Mouse (Mus musculus): ENCODE results near the gene Hmg20a. TPM values are rescaled to one million over a fixed set of nuclear protein-coding genes. Genes with fewer than 3 reads are reported as not detected.

The Hmg20a gene
- polyA plus RNA-seq, 1 experiment from 2014 or later = 94.3 TPM

DNA sequence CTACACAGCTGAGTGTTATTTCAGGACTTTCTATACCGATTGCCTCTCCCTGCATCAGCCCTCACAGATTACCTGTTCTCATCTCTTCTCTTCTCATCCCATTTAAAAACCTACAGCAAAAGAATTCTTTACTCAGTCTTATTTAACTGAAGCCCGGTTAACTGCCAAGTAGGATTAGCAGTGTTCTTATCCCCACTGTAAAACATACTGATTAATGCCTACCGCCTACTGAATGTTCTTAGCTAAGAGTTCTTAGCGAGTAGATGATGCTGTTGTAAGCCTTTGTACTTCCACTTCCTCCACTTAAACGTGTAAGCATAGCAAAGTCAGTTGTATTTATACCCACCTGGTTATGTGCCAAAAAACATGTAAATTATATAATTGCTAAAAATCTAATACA lies 42.6 kb downstream of the Hmg20a start:
- ATAC-seq (ENCODE audit: low FRiP score, low TSS enrichment) = no peak
- no peak overlapping the region for H3K9ac ChIP-seq (replicated peaks; ENCODE audit: low read length)
- DNase-seq = no peak
- no peak overlapping the region for H3K4me3 ChIP-seq (replicated peaks; ENCODE audit: low read depth, low read length)
- peaks cover 6% of the 10 kb centered on the region for H3K4me1 ChIP-seq (ENCODE audit: control insufficient read depth, insufficient read depth, low read length)
- no peaks in the 10 kb centered on the region for H3K9me3 ChIP-seq (ENCODE audit: control insufficient read depth, low read length)
- H3K27me3 ChIP-seq (ENCODE audit: control insufficient read depth, insufficient read depth, low read length) = no peaks in the 10 kb centered on the region
- H3K36me3 ChIP-seq (ENCODE audit: control insufficient read depth, insufficient read depth, low read length) = no peaks in the 10 kb centered on the region
- no peak overlapping the region for H3K4me2 ChIP-seq (ENCODE audit: low read length)
- WGBS = 76% methylated on average over 5 of the region's 5 CpGs
- no peak overlapping the region for H3K27ac ChIP-seq (replicated peaks; ENCODE audit: low read depth, low read length)

DNA sequence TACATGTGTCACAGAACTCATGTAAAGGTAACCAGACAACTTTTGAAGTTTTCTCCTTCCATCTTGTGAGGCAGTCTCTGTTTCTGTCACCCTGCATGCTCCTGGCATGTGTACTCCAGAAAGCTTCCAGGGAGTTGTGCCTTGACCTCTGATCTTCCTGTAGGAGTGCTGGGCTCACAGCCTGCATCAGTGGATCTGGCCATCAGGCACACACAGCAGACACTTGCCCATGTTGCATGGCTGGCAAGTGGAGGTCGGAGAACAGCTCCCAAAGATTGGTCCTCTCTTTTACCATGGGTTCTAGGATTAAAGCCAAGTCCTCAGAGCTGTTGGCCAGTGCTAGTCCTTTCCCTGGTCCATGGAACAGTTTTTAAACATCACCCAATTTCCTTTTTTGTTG lies 44.2 kb downstream of the Hmg20a start:
- DNase-seq = no peak
- Histone ChIP-seq H3K4me2 (ENCODE audit: low read length) (no peak overlapping the region), H3K9ac (replicated peaks; ENCODE audit: low read length) (no peak overlapping the region), H3K27ac (replicated peaks; ENCODE audit: low read depth, low read length) (no peak overlapping the region), H3K4me3 (replicated peaks; ENCODE audit: low read depth, low read length) (no peak overlapping the region), H3K27me3 (ENCODE audit: control insufficient read depth, insufficient read depth, low read length) (no peaks in the 10 kb centered on the region), H3K4me1 (ENCODE audit: control insufficient read depth, insufficient read depth, low read length) (peaks cover 6% of the 10 kb centered on the region), H3K9me3 (ENCODE audit: control insufficient read depth, low read length) (no peaks in the 10 kb centered on the region), H3K36me3 (ENCODE audit: control insufficient read depth, insufficient read depth, low read length) (no peaks in the 10 kb centered on the region)
- ATAC-seq (ENCODE audit: low FRiP score, low TSS enrichment) = no peak
- WGBS = 96% methylated on average over 1 of the region's 1 CpGs

DNA sequence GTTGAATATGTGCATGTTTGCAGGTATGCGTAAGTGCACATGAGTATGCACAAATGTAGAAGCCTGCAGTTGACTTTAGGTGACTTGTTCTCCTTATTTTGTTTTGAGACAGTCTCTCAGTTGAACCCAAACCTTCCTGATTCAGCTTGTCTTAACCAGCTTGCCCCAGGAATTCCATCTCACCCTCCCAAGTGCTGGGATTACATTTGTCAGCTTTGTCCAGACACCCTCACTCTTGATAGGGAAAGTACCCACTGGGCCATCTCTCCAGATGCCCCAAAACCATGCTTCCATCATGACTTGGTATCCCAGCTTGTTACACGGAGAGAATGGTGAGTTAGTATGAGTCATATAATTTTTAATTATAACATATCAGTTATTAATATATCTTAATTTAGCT lies 44.6 kb downstream of the Hmg20a start:
- Histone ChIP-seq H3K36me3 (ENCODE audit: control insufficient read depth, insufficient read depth, low read length) (peaks cover 4% of the 10 kb centered on the region; the same call in 1 of the 2 replicates), H3K9me3 (ENCODE audit: control insufficient read depth, low read length) (no peaks in the 10 kb centered on the region), H3K4me2 (ENCODE audit: low read length) (no peak overlapping the region), H3K27me3 (ENCODE audit: control insufficient read depth, insufficient read depth, low read length) (no peaks in the 10 kb centered on the region), H3K4me1 (ENCODE audit: control insufficient read depth, insufficient read depth, low read length) (peaks cover 6% of the 10 kb centered on the region), H3K27ac (replicated peaks; ENCODE audit: low read depth, low read length) (no peak overlapping the region), H3K9ac (replicated peaks; ENCODE audit: low read length) (no peak overlapping the region), H3K4me3 (replicated peaks; ENCODE audit: low read depth, low read length) (no peak overlapping the region)
- no peak for ATAC-seq (ENCODE audit: low FRiP score, low TSS enrichment)
- WGBS = 92% methylated on average over 2 of the region's 2 CpGs
- no peak for DNase-seq

DNA sequence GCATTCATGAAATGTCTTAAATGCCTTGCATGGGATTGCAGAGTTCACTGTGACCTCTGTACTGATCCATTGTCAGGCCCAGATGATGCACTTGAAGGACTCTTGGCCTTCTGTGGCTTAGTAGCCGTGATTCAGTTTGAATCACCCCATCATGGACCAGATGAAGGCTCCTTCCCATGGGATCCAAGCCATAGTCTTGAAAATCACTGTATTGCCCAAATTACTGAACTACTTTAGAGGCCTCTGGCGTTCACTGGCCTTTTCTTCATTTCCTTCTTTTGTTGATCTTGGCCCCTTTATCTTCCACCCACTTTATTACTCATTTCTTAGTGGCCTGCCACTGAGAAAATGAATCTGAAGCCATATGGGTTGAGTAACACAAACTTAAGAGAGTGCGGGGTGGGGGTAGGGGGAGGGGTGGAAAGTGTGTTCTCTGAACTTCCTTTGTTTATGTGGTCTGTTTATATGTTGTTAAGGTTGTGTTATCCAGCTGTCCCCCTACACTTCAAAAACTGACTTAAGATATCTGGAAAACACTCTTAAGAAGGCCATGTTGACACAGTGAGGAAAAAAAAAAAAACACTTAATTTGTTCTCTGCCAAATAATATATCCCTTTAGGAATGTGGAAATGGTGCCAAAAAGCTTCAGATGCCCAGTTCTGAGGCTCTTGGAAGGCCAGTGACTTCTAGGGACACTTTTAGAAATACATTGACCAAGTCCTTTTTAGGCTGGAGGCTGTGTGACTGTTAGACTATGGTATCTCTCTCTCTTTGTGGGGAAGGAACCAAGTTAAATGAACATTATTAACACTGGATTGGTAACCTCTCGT lies 45.5 kb downstream of the Hmg20a start:
- H3K36me3 ChIP-seq (ENCODE audit: control insufficient read depth, insufficient read depth, low read length) = peaks cover 6% of the 10 kb centered on the region; the same call in 1 of the 2 replicates
- H3K4me2 ChIP-seq (ENCODE audit: low read length) = peak overlapping the region; percentile 31; the same call in 1 of the 2 replicates
- ATAC-seq (ENCODE audit: low FRiP score, low TSS enrichment) (no peak), DNase-seq (no peak)
- no peaks in the 10 kb centered on the region for H3K9me3 ChIP-seq (ENCODE audit: control insufficient read depth, low read length)
- no peak overlapping the region for H3K4me3 ChIP-seq (replicated peaks; ENCODE audit: low read depth, low read length)
- H3K9ac ChIP-seq (replicated peaks; ENCODE audit: low read length) = no peak overlapping the region
- WGBS = 78% methylated on average over 4 of the region's 4 CpGs
- H3K27me3 ChIP-seq (ENCODE audit: control insufficient read depth, insufficient read depth, low read length) = no peaks in the 10 kb centered on the region
- no peak overlapping the region for H3K27ac ChIP-seq (replicated peaks; ENCODE audit: low read depth, low read length)
- H3K4me1 ChIP-seq (ENCODE audit: control insufficient read depth, insufficient read depth, low read length) = peaks cover 6% of the 10 kb centered on the region

DNA sequence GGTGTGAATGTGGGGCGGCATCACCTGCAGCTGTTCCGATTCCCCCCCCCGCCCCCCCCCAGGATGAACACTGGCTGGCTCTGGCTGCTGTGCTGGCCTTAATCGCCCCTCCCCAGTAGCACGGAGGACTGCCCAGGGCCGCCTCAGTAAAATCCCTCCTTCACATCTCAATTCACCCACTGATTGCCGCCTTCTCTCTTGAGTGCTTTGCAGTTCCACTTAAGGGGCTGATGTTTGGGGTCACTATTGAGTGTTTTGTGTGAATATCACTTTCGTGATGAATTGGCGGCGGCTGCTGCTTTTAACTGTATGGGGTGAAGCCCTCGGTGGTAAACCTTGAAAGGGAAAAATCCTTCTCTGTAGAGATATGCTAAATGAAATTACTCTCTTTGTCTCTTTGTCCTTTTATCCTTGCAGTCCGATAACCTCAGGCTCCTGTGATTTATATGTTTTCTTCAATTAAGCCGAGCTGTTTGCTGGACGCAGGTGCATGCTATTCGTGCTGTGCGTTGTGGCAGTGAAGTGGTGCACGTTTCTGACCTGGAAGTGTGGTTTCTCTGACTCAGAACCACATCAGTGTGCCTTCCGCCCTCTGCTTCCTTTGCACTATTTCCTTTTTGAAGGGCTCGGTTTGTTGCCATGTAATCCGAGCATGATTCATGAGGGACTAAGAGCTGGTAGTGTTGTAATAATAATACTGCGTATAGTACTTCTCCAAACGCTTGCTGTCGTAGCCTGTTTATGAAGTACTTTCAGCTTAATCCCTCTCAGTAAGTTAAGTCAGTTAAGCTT lies 46.6 kb downstream of the Hmg20a start:
- Histone ChIP-seq H3K4me2 (ENCODE audit: low read length) (peak overlapping the region; percentile 31), H3K9ac (replicated peaks; ENCODE audit: low read length) (no peak overlapping the region; the same call in 1 of the 2 replicates), H3K36me3 (ENCODE audit: control insufficient read depth, insufficient read depth, low read length) (peaks cover 9% of the 10 kb centered on the region; the same call in 1 of the 2 replicates), H3K9me3 (ENCODE audit: control insufficient read depth, low read length) (no peaks in the 10 kb centered on the region), H3K27ac (replicated peaks; ENCODE audit: low read depth, low read length) (peak overlapping the region; percentile 73), H3K4me1 (ENCODE audit: control insufficient read depth, insufficient read depth, low read length) (peaks cover 6% of the 10 kb centered on the region), H3K4me3 (replicated peaks; ENCODE audit: low read depth, low read length) (no peak overlapping the region), H3K27me3 (ENCODE audit: control insufficient read depth, insufficient read depth, low read length) (no peaks in the 10 kb centered on the region)
- DNase-seq = peak; percentile 51
- WGBS = 16% methylated on average over 23 of the region's 23 CpGs
- peak; percentile 43; the same call in 1 of the 2 replicates for ATAC-seq (ENCODE audit: low FRiP score, low TSS enrichment)

DNA sequence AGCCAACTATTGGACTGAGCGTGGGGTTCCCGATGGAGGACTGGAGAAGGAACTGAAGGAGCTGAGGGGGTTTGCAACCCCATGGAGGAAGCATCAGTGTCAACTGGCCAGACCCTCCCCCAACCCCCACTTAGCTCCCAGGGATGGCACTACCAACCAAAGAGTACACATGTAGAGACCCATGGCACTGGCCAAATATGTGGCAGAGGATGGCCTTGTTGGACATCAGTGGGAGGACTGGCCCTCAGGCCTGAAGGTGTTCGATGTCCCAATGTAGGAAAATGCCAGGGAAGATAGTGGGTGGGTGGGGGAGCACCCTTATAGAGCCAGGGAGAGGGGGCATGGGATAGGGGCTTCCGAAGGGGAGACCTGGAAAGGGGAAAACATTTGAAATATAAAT lies 47.8 kb downstream of the Hmg20a start:
- Histone ChIP-seq H3K4me1 (ENCODE audit: control insufficient read depth, insufficient read depth, low read length) (peaks cover 6% of the 10 kb centered on the region), H3K27me3 (ENCODE audit: control insufficient read depth, insufficient read depth, low read length) (no peaks in the 10 kb centered on the region), H3K4me2 (ENCODE audit: low read length) (no peak overlapping the region), H3K9me3 (ENCODE audit: control insufficient read depth, low read length) (no peaks in the 10 kb centered on the region), H3K36me3 (ENCODE audit: control insufficient read depth, insufficient read depth, low read length) (peaks cover 11% of the 10 kb centered on the region; the same call in 1 of the 2 replicates), H3K4me3 (replicated peaks; ENCODE audit: low read depth, low read length) (no peak overlapping the region), H3K9ac (replicated peaks; ENCODE audit: low read length) (no peak overlapping the region), H3K27ac (replicated peaks; ENCODE audit: low read depth, low read length) (no peak overlapping the region)
- WGBS = 97% methylated on average over 4 of the region's 4 CpGs
- ATAC-seq (ENCODE audit: low FRiP score, low TSS enrichment) (no peak), DNase-seq (no peak)

DNA sequence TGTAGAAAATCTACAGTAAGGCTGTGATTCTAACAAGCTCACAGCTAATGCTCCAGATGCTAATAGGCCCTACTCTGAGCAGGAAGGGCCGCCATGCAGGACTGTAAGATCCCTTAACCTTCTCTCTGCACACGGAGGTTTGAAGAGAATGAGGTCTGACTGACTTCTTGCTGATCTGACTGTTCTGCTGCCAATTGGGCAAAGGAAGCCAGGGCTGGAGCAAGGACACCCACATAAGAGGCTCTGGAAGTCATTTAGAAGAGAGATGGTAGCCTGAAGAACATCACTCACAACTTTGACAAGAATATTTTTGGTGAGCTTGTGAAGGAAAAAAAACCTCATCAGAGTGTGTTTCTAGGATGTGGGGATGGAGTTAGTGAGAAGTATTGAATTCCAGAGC lies 51.2 kb downstream of the Hmg20a start:
- no peaks in the 10 kb centered on the region for H3K27me3 ChIP-seq (ENCODE audit: control insufficient read depth, insufficient read depth, low read length)
- peaks cover under 1% of the 10 kb centered on the region for H3K4me1 ChIP-seq (ENCODE audit: control insufficient read depth, insufficient read depth, low read length)
- H3K9me3 ChIP-seq (ENCODE audit: control insufficient read depth, low read length) = no peaks in the 10 kb centered on the region
- WGBS = 53% methylated on average over 2 of the region's 2 CpGs
- H3K27ac ChIP-seq (replicated peaks; ENCODE audit: low read depth, low read length) = no peak overlapping the region
- H3K9ac ChIP-seq (replicated peaks; ENCODE audit: low read length) = no peak overlapping the region
- H3K4me3 ChIP-seq (replicated peaks; ENCODE audit: low read depth, low read length) = no peak overlapping the region
- peaks cover 28% of the 10 kb centered on the region for H3K36me3 ChIP-seq (ENCODE audit: control insufficient read depth, insufficient read depth, low read length)
- no peak for ATAC-seq (ENCODE audit: low FRiP score, low TSS enrichment)
- no peak overlapping the region for H3K4me2 ChIP-seq (ENCODE audit: low read length)
- DNase-seq = no peak

DNA sequence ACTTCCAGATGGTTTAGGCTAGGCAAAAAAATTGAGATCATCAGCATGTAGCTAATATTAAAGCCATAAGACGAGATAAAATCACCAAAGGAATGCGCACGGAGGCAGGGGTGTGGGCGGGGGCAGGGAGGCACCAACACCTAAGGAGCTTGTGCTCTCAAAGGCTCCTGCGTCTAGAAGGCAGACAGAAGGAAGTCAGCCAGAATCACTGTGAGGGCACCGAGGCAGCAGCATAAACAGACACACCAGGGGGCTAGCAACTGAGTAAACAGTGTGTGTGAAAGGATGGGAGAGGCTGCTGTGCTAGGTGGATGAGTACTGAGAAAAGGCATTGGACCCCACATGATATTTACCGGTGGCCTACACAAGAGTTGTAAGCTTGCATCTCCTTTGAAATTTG lies 51.9 kb downstream of the Hmg20a start:
- 39% methylated on average over 7 of the region's 7 CpGs for WGBS
- H3K4me2 ChIP-seq (ENCODE audit: low read length) = no peak overlapping the region
- H3K9ac ChIP-seq (replicated peaks; ENCODE audit: low read length) = no peak overlapping the region
- ATAC-seq (ENCODE audit: low FRiP score, low TSS enrichment) (no peak), DNase-seq (no peak)
- H3K4me1 ChIP-seq (ENCODE audit: control insufficient read depth, insufficient read depth, low read length) = no peaks in the 10 kb centered on the region
- H3K4me3 ChIP-seq (replicated peaks; ENCODE audit: low read depth, low read length) = no peak overlapping the region
- H3K36me3 ChIP-seq (ENCODE audit: control insufficient read depth, insufficient read depth, low read length) = peaks cover 35% of the 10 kb centered on the region
- no peak overlapping the region for H3K27ac ChIP-seq (replicated peaks; ENCODE audit: low read depth, low read length)
- H3K9me3 ChIP-seq (ENCODE audit: control insufficient read depth, low read length) = no peaks in the 10 kb centered on the region
- H3K27me3 ChIP-seq (ENCODE audit: control insufficient read depth, insufficient read depth, low read length) = no peaks in the 10 kb centered on the region

All from midbrain, embryonic 14.5 days (tissue).